Mouse (Mus musculus): ENCODE results near the gene Ttll8. TPM values are rescaled to one million over a fixed set of nuclear protein-coding genes. Genes with fewer than 3 reads are reported as not detected.
A peak's percentile ranks its signal among the peaks of the same experiment; 100 is the strongest.

Ttll8 gene
- total RNA-seq, 2 experiments from 2014 or later = 1.3 to 1.7 TPM

DNA sequence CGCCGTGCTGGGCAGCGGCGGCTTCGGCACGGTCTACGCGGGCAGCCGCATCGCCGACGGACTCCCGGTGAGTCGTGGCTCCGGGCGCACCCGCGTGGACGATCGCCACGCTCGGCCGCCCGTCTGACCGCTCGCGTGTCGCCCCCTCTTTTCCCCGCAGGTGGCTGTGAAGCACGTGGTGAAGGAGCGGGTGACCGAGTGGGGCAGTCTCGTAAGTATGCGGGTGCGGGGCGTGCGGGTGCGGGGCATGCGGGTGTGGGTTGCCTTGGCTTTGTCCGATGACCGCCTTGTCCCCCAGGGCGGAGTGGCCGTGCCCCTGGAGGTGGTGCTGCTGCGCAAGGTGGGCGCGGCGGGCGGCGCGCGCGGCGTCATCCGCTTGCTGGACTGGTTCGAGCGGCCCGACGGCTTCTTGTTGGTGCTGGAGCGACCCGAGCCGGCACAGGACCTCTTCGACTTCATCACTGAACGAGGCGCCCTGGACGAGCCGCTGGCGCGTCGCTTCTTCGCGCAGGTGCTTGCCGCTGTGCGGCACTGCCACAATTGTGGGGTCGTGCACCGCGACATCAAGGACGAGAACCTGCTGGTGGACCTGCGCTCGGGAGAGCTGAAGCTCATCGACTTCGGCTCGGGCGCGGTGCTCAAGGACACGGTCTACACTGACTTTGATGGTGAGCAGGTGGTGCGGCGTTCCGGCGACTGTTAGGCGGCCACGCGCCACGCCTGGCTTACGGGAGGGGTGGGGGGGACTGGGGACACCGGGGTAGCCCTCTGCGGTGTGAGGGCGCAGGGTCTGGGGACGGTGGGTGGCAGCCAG is 91.1 kb downstream of the Ttll8 start:
- intact Hi-C loops (cut with DNase I) = no loop called here
- peak; percentile 49 for DNase-seq

DNA sequence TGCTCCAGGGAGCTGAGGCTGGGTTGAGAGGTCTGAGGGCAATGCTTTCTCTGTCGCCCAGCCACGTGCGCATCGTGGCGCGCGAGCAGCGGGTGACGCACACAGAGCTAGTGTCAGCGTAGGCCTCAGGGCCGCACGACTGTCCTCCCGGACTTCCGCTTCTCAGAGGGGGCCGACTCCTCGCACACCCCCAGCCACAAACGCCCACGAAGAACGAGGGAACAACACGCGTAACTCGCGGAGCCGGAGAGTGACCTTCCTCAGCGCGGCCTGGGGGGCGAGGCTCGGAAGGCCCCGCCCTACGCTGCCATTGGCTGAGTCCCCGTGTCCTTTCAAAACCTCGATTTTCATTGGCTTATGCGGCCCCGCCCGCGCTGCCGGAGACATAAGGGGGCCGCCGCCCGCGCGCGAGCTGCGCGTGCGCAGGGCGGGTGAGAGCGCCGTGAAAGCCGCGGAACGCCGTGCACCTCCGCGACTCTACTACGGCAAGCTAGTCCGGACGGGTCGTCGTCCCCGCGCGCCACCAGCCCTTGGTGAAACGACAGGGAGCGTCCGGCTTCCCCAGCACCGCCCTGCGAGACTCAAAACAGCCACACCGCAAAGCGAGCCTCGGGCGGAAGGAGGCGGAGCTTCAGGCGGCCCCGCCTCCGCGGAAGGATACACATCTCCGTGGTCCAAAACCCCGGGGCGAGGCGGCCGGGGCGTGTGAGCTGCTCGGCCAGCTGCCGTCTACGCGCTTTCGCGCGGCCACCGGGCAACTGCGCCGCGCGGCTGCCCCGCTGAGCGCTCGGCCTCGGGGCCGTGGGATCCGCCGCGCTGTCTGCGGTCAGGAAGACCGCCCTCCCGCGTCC is 92.2 kb downstream of the Ttll8 start, which contains the start of gene Pim3:
Gene Pim3, plus strand, starts transcription at position 415 of the 851 bp plus-strand sequence.
- intact Hi-C loops (cut with DNase I) = no loop called here
- DNase-seq = peak; percentile 96

DNA sequence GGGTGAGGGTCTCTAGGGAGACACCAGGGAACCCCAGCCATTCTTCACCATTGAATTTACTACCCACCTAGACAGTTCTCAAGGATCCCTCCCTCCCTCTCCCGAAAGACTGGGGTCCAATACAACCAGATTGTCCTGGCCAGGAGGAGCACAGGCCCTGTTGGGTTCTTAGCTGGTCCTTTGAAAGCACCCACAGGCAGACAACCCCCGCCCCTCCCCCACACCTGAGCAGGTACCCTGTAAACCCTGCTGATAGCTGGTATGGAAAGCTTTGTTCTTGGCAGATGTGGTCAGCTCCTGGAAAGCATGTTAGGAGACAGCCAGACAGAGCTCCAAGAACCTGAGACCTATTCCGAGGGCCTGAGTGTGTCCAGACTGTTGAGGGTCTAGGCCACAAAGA is 93.4 kb downstream of the Ttll8 start:
- DNase-seq = no peak
- intact Hi-C loops (cut with DNase I) = no loop called here

DNA sequence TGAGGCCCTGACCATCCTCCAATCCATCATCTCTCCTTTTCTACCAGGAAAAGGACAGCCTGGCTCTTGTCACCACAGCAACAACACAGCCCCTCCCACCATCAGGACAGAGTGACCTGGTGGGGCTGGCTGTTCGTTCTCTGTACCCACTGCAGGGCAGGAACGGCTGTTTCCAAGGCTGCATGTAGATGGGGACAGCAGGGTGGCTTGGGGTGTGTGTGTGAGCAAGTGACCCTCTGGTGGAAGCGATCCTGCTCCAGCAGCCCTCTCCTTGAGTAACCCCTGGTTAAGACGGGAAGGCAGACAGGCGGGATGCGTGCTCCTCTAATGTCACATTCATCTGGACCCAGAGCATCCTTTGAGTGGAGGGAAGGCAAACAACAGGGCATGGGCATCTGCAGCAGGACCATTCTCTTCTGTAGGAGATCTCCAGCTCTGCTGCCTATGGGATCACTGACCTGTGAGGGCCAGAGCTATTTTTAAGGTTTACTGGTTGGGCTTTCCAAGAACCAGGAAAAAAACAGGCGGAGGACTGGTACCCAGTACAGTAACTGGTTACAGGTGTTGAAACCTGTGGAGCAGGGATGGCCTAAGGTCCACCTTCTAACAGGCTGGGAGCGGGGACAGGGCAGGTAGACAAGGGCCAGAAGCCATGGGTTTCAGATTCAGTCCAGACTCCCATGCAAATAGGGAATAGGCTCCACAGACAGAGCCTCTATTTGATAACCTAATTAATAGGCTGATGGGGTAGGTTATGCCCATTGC is 94.8 kb downstream of the Ttll8 start:
- DNase-seq = no peak
- intact Hi-C loops (cut with DNase I) = no loop called here

DNA sequence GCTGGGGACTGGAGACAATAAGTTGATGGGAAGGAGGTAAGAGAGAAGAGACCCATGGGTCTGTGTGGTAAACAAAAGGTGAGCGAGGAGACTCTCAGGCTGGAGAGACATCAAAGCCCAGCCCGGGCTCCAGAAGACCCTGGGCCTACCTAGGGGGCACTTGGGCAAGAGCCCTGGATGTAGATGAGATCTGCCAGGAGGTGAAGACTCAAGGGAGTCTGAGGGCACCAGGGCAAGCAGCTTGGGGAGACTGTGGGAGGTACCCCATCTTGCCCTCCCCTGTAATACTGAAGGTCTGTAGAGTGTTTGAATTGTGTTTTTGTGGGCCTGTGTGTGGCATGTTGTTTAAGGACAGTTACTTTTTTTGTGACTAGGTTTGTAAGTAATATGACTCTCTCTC is 95.5 kb downstream of the Ttll8 start:
- intact Hi-C loops (cut with DNase I) = no loop called here
- DNase-seq = no peak

DNA sequence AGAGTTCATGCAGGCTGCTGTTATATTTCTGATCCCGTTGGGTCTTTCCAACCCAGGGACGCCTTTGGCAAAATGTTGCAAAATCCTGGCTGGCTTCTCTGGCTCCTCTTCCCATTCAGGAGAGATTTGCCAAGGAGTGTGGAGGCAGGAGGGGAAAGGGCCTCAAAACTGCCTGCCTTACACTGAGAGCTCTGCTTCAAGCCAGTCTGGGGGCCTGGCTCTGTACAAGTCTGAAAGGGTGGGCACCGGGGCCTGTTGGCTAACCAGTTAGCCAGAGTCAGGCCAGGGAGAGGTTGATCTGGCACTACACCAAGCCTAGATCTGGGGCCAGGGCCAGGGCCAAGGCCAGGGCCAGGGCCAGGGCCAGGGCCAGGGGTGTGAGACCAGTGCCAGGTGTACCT is 96.1 kb downstream of the Ttll8 start:
- intact Hi-C loops (cut with DNase I) = no loop called here
- DNase-seq = peak; percentile 81

DNA sequence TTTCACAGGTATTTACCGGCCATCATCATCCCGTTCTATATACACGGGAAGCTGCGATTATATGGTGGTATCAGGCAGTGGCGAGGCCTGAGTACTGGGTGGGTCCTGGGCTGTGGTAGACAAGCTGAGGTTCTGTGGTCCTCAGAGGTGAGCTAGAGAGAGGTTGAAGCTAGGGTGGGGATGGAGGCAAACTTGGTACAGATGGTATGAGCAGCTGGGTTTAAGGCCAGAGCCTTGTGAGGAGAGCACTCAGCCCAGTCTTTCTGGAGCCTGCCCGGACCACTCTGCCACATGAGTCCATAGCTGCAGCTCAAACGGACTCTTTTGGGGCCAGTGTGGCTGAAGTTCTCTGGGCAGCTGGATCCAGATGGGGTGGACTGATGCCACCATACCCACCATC is 96.9 kb downstream of the Ttll8 start:
- intact Hi-C loops (cut with DNase I) = no loop called here
- no peak for DNase-seq

DNA sequence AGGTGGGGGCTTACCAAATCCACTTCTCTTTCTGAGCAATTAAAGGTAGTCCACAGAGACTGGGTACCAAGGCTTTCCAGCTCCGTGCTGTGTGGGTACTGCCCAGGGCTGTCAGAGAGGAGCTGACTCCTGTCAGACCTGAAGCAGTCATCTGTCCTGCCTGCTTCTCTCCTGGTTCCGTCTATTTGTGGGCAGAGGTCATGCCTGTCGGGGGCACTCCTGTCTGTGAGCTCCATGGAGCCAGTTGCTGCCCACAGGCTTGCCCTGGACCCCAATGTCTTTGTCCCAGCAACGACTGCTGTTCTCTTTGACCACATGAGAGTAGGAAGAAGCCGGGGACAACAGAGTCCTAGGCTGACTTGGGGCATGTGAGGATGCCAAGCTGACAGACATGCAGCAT is 97.6 kb downstream of the Ttll8 start:
- intact Hi-C loops (cut with DNase I) = no loop called here
- DNase-seq = no peak

DNA sequence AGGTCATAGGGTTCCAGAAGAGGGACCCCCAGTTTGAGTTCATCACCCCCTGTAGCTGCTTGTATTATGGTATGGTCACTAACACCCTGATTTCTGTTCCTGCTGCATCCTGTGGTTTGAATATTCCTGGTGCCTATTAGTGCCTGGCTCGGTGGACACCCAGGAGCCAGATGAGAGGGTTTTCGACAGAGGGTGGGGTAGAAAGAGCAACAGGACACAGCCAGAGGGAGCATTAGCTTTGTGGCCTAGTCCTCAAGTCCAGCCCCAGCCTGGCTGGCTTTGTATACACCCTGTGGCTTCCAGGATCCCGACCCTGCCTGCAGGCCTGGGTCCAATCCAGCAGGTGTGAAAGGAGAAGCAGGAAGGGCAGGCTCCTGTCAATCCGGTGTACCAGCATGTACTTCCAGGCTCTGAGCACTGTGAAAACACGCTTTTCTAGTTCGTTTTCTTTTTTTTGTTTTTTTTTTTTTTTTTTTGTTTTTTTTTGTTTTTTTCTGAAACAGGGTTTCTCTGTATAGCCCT is 98.3 kb downstream of the Ttll8 start:
- intact Hi-C loops (cut with DNase I) = no loop called here
- no peak for DNase-seq

DNA sequence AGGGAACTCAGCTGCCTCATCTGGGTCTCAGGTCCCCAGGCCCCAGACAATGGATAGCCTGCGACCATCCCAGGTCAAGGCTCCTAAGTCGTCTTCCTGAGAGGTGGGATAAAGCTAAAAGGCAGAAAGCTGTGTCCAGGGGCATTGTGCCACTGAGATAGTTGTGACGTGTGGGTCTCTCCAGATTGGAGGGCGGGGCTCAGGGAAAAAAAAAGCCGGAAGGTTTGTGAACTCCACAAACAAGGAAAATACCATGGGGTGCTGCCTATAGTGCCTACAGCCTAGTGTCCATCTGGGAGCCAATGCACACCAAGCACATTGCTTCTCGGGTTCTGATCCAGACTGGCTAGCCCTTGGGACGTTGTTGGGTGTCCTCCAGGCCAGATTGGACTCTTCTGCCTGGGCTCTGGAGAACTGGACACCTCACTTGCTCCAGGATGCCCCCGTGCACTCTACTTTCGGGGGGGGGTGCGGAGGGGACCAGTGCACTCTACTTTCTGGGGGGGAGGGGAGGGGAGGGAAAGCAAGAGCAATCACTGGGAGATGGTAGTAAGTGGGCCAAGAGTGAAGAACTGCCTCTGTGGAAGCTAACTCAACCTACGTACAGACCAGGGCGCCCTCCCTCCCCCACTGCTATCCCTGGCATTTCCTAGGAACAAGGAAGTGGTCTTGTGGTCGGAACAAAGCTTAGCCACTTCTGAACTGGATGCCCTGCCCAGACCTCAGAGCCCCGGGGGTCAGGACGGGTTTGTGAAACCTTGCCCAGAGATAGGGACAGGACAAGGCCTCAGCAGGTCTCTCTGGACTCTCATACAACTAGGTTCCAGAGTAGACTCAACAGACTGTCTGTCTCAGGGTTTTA is 99.0 kb downstream of the Ttll8 start:
- intact Hi-C loops (cut with DNase I) = no loop called here
- no peak for DNase-seq

DNA sequence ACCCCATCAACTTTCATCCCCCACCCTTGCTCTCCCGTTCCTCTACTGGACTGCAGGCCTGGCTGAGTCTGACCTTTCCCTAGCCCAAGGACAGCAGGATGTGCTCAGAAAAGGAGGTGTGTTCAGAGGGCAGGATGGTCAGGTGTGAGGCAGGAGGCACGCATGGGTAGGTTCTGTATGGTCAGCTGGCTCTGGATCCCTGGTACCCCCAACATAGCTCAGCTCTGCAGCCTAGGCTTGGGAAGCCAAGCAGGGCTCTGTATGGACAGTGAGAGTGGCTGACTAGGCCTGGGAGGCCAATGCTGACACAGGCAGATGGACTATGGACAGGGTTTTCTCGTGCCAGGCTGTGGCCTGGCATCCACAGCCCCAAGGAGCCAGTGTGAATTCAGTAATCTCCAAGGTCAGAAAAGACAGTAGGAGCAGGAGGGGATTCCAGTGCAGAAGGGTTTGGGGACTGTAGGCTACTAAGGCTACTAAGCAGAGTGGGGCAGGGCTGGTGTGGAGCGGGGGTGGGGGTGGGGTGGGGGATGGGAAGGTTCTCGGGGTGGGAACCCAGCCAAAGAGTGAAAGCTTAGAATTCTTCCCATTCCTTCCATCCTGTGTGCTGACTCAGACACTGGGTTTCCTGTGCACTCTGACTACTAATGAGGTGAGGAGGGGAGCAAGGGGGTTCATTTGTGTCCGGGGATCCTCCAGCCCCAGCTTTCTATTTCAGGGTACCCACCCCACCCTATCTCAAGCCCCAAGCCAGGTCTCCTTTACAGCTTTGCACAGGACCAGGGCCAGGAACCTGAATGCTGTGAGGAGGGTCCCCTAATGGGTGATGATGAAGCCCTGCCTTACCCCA is 99.9 kb downstream of the Ttll8 start:
- intact Hi-C loops (cut with DNase I) = no loop called here
- DNase-seq = no peak

DNA sequence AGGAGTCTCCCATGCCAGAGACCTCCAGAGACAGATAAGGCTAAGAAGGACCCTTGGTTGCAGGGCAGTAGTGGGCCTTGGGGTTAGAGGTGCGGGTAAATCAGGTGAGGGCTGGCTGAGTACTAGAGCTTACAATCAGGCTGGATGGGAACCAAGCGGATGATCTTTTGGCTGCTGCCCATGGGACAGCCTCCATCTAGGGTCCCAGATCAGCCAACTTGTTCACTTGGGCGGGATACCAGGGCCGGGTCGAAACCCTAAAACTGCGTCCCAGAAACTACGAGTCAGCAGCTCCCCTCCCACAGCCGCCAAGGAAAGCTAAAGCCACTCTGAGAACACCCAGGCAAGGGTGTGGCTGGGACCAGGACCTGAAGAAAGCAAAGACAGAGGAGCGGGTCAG is 101.1 kb downstream of the Ttll8 start:
- intact Hi-C loops (cut with DNase I) = no loop called here
- no peak for DNase-seq

DNA sequence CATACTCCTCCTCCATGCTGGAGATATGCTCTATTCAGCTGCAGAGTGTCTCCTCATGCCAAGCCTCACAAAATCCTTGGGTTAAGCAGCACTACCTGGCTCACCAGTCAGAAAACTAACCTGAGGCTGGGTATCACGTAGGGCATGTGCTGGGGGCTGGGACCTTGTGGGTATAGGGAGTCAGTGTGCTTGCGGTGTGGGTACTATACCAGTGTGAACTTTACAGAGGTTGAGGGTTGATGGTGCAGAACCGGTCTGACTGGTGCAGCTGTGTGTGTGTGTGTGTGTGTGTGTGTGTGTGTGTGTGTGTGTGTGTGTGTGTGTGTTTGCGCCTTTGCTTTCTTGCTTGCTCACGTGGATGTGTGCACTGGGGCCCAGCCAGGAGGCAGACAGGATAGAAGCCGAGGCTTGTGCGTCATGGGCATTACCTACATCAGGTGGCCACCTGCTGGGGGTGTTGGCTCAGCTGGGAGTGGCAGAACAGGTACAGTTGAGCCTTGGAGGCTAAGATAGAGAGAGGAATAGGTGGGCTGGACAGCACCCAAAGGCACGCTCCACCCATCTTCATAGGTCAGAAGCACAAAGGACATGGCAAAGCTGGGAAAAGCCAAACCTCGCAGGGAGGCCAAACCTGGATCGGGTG is 102.6 kb downstream of the Ttll8 start:
- no peak for DNase-seq
- intact Hi-C loops (cut with DNase I) = no loop called here

DNA sequence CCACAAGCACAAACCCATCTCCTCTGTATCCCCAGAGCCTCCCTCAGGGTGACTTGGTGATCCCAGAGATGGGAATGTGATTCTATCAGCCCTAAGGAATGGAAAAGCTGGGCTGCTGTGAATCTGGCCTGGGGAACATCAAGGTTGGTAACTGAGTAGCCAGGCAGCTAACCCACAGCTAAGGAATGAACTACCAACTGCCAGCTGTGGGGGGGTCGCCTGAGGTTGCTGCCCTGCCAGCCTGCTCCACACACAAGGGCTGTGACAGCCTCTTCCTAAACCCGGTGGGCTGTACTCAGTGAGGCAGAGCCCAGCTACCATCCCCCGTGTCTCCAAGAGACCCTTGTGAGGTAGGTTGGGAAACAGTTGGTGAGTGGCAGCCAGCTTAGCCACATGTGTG is 103.1 kb downstream of the Ttll8 start:
- no peak for DNase-seq
- intact Hi-C loops (cut with DNase I) = no loop called here

DNA sequence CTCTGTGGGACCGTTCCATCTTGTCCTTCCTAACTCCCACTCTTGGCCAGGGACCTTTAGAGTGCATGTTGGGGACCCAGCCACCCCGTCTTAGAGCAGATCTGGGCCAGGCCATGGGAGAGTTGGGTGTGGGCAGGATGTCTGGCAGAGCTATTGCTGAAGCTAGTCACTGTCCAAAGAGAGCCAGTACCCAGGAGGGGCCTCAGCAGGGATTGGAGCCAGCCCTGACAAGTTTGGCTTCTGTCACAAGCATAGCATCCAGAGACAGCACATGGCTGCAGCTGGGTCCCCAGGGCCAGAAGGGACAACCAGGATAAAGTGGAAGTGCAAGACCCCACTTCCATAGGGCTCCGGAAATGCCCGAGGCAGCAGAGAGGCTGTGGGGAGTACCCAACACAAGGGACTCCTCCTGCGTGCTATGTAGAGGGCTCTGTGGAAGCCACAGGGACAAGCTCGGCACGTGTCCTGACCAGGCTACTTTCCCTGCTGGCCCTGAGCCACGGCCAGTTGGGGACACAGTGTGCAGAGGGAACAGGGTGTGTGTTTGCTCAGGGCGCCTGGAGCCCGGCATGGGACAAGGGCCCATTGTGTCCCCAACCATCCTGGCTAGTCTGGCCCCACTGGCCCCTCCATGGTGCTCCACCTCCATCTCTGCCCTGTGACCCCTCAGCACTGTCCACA is 103.9 kb downstream of the Ttll8 start:
- peak; percentile 84 for DNase-seq
- intact Hi-C loops (cut with DNase I) = no loop called here

DNA sequence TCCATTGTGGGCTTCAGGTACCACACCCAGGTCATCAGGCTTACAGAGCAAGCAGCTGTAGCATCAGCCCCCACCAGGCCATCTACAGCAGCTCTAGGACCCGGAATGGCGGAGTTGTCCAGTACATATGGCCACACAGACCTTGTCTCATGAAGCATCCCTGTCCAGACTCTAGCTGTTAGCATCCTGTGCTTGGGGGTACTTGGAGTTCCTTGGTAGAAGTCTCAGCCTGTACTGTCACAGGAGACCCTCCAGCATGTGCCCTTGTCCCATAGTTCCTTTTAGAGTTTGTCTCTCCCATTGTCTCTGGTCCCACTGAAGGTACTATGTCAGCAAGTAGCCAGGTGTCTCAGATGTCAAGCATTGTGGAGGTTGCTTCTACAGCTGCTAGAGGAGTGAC is 104.6 kb downstream of the Ttll8 start:
- intact Hi-C loops (cut with DNase I) = no loop called here
- DNase-seq = no peak

DNA sequence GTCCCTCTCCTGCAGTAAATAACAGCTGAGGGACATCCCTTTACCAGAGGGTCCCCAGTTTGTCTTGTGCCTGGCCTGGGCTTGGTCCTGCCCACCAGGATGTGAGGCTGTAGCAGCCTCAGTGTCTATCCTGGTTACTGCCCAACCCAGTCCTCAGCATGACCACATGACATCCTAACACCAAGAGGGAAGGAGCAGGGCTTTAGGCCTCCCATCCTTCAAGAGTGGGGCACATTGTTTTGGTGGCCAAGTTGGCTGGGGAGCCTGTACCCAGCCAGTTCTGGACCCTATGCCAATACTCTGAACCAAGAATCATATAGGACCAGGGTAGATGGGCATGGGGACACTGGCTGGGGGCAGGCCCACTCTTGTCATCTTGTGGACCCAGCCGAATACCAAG is 105.6 kb downstream of the Ttll8 start:
- intact Hi-C loops (cut with DNase I) = no loop called here
- no peak for DNase-seq

DNA sequence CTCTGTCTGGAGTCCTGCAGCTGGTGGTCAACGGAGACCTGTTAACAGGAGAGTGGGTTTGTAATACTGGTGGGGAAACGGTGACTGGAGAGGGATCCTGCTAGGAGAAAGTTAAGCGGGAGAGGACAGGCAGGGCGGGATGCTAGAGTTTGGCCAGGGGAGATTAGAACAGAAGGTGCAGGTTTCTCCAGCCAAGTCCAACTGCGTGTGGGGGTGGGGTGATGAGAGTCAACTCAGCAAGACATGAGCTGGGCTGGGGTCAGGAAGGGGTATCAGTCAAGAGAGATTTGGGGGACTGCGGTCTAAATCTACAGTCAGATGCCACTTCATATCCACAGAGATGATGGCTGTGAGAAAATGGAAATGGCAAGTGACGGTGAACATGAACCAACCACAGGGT is 109.3 kb downstream of the Ttll8 start:
- peak; percentile 54 for DNase-seq

More for the DNA sequence above, 109.3 kb downstream of the Ttll8 start:
- intact Hi-C loops (cut with DNase I) = no loop called here
